Mouse (Mus musculus) hindbrain, embryonic 14.5 days (tissue): ENCODE results near the gene Tspan3. TPM values are rescaled to one million over a fixed set of nuclear protein-coding genes. Genes with fewer than 3 reads are reported as not detected.
A peak's percentile ranks its signal among the peaks of the same experiment; 100 is the strongest.

Experiments
- ATAC-seq: fragments of 200-750 bp; cut with Nextera tagmentation; 2 replicates; pipeline ENCODE4 v1.8.0; 2017; ENCODE audit warnings: moderate number of reproducible peaks, mild to moderate bottlenecking, moderate TSS enrichment, moderate library complexity; ENCODE audit not compliant: low FRiP score
- DNase-seq: peaks from one replicate; pipeline ENCODE4 v3.0.0-alpha.2; 2015; ENCODE audit warnings: low spot score
- H3K27ac ChIP-seq: fragments of 300-500 bp; sonication (generic); 2 replicates; pipeline ENCODE4 v1.5.1; 2014; ENCODE audit warnings: mild to moderate bottlenecking, moderate library complexity
- H3K27me3 ChIP-seq: fragments of 300-500 bp; sonication (generic); 2 replicates; pipeline ENCODE4 v1.6.1; 2014; ENCODE audit warnings: mild to moderate bottlenecking, low read length, mixed read lengths; ENCODE audit not compliant: control insufficient read depth, insufficient read depth
- H3K36me3 ChIP-seq: fragments of 300-500 bp; sonication (generic); replicated peaks from 2 replicates; pipeline ENCODE4 v1.6.1; 2014; ENCODE audit not compliant: control insufficient read depth, insufficient read depth
- H3K4me1 ChIP-seq: fragments of 300-500 bp; sonication (generic); replicated peaks from 2 replicates; pipeline ENCODE4 v1.6.1; 2014; ENCODE audit warnings: antibody characterized with exemption, low read length, mixed read lengths; ENCODE audit not compliant: control insufficient read depth, insufficient read depth
- H3K4me2 ChIP-seq: fragments of 300-500 bp; sonication (generic); replicated peaks from 2 replicates; pipeline ENCODE4 v1.6.1; 2014; ENCODE audit warnings: mild to moderate bottlenecking, moderate library complexity
- H3K4me3 ChIP-seq: fragments of 300-500 bp; sonication (generic); replicated peaks from 2 replicates; pipeline ENCODE4 v1.5.1; 2014; ENCODE audit warnings: mild to moderate bottlenecking, low read length
- H3K9ac ChIP-seq: fragments of 300-500 bp; sonication (generic); 2 replicates; pipeline ENCODE4 v1.6.1; 2014
- H3K9me3 ChIP-seq: fragments of 300-500 bp; sonication (generic); 2 replicates; pipeline ENCODE4 v1.6.1; 2016; ENCODE audit warnings: low read length; ENCODE audit not compliant: control insufficient read depth
- WGBS: fragments of 180-500 bp; shearing (Covaris S2); extraction: QIAGEN DNeasy Blood & Tissue Kit; methylation state at CpG from one replicate; pipeline ENCODE4 v1.1.7; 2014; 5-methylcytosine and 5-hydroxymethylcytosine counted together
- polyA plus RNA-seq: library from polyadenylated mRNA; unstranded; fragments of >200 nt; fragmentation: Nextera tagmentation; extraction: Ambion mirVana; gene quantifications from 2 replicates; pipeline ENCODE4 v1.2.1, GENCODE M21; 2014

Gene Tspan3
- polyA plus RNA-seq, 1 experiment from 2014 or later = 605 TPM

GRCm38 (mm10) chr9:56141776-56142175 lies 23.5 kb downstream of the Tspan3 start:
- ATAC-seq = no peak
- Histone ChIP-seq H3K4me3 (no peak overlapping the region), H3K4me2 (no peak overlapping the region), H3K27me3 (no peaks in the 10 kb centered on the region), H3K9me3 (no peaks in the 10 kb centered on the region), H3K27ac (no peak overlapping the region), H3K36me3 (peaks cover 76% of the 10 kb centered on the region), H3K4me1 (no peaks in the 10 kb centered on the region), H3K9ac (no peak overlapping the region)
- 91% methylated on average over 9 of the region's 9 CpGs for WGBS
- DNase-seq = no peak

DNA sequence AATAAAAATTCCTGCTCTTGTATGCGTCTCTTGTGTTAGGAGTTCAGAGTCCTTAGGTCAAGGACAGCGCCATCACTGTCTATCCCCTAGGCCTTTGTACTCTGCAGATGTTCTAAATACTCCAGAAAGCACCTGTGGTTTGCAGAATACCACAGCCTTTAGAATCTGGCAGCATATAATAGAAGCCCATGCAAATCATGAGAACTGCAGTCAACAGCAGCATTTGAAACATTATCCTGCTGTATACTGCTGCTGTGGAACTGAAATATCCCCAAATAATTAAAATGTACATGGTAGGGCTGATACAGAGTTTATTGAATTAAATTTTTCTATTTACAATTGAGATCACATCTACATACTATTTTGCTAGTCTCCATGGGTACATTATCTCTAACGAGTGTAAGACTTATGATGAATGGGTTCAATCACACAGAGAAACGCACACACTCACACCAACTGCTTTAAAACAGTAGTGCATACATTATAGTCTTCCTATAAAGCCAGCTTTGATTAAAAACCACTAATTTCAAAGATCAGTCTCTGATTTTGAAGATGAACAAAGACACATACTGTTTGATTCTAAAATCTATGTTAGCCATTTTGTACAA lies 29.6 kb downstream of the Tspan3 start:
- 80% methylated on average over 4 of the region's 4 CpGs for WGBS
- ATAC-seq = no peak
- DNase-seq = no peak

DNA sequence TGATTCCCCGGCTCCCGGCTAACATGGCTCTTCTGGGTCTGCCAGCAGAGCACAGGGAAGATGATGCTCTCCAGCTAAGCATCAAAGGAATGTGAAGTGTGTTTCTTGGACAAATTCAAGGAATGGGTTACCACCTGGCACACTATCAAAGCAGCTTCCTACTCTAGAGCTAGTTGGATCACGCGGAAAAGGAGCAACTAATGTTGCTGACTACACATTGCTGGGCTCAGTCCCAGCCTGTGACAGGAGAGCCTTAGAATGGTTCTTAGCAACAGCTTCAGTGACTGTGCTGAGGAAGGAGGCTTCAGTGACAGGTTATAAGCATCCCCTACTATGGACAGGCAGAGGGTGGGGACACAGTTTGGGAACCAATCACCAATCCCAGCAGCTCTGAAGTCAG lies 30.7 kb downstream of the Tspan3 start:
- ATAC-seq (no peak), DNase-seq (no peak)
- Histone ChIP-seq H3K9me3 (no peaks in the 10 kb centered on the region), H3K36me3 (peaks cover 74% of the 10 kb centered on the region), H3K4me1 (no peaks in the 10 kb centered on the region), H3K9ac (no peak overlapping the region), H3K27me3 (no peaks in the 10 kb centered on the region), H3K4me3 (no peak overlapping the region), H3K27ac (no peak overlapping the region), H3K4me2 (no peak overlapping the region)
- 87% methylated on average over 4 of the region's 4 CpGs for WGBS

More for the DNA sequence above, 29.6 kb downstream of the Tspan3 start:
- Histone ChIP-seq H3K9ac (no peak overlapping the region), H3K4me2 (no peak overlapping the region), H3K4me3 (no peak overlapping the region), H3K27me3 (no peaks in the 10 kb centered on the region), H3K36me3 (peaks cover 78% of the 10 kb centered on the region), H3K9me3 (no peaks in the 10 kb centered on the region), H3K4me1 (no peaks in the 10 kb centered on the region), H3K27ac (no peak overlapping the region)

DNA sequence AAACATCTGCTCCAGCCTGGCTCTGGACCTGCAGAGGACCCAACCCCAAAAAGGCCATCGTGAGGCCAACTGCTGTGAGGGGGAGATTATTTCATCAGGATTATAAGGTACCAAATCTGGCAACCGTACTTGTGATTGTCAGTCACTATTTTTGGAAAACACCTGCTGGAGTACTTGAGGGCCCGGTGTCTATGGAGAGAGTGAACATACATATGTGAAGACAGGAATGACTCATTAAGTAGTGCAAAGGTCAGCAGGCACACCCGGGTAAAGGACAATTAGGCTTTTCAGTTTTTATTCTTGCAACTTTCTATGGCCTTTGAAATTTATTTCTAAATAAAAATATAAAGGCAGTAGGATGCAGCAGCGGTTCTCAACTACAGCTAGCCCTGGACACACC lies 31.3 kb downstream of the Tspan3 start:
- DNase-seq = no peak
- peaks cover 75% of the 10 kb centered on the region for H3K36me3 ChIP-seq
- no peak overlapping the region for H3K4me3 ChIP-seq
- H3K4me2 ChIP-seq = no peak overlapping the region
- WGBS = 92% methylated on average over 5 of the region's 5 CpGs
- H3K4me1 ChIP-seq = no peaks in the 10 kb centered on the region
- H3K9ac ChIP-seq = no peak overlapping the region
- H3K9me3 ChIP-seq = no peaks in the 10 kb centered on the region
- no peak overlapping the region for H3K27ac ChIP-seq
- H3K27me3 ChIP-seq = no peaks in the 10 kb centered on the region
- no peak for ATAC-seq

DNA sequence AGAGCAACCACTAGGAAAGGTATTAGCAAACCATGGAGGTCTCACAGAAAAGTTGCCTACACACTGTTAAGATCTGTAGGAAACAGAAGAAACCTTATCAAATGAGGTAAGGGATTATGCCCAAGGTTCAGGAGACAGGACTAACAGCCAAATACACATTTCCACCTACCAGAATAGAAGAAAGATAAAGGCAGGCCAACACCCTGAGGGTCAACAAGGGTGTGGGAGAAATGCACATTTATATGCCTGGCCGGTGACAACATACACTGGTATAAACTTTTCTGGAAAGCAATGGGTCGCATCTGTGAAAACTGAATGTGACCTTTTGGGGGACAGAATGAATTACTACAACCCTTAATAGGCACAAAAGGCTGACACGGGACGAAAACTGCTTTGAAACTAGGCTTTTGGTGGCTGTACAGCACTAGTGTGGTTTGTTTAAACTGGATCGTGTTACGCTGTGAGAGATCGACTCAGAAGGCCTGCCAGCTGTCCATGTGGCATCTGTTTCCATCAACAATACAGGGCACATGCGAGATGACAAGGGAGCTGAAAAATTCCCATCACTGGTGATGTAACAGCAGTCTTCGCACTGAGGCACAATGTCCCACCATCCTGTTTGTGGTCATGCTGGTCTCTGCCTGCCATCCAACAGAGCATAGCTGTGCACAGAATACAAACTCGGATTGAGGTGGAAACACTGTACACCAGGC lies 33.3 kb downstream of the Tspan3 start:
- ATAC-seq = no peak
- H3K36me3 ChIP-seq = peaks cover 81% of the 10 kb centered on the region

GRCm38 (mm10) chr9:56130536-56130935 lies 34.7 kb downstream of the Tspan3 start:
- Histone ChIP-seq H3K27ac (peak overlapping the region; percentile 27; the same call in 1 of the 2 replicates), H3K4me1 (no peaks in the 10 kb centered on the region), H3K27me3 (no peaks in the 10 kb centered on the region), H3K36me3 (peaks cover 68% of the 10 kb centered on the region), H3K4me2 (no peak overlapping the region), H3K9me3 (no peaks in the 10 kb centered on the region), H3K4me3 (no peak overlapping the region), H3K9ac (no peak overlapping the region)
- no peak for ATAC-seq
- DNase-seq = no peak
- 74% methylated on average over 4 of the region's 4 CpGs for WGBS

More for the DNA sequence above, 33.3 kb downstream of the Tspan3 start:
- H3K9ac ChIP-seq = no peak overlapping the region
- H3K4me2 ChIP-seq = no peak overlapping the region
- no peak overlapping the region for H3K4me3 ChIP-seq
- no peak overlapping the region for H3K27ac ChIP-seq
- DNase-seq = no peak
- 78% methylated on average over 10 of the region's 10 CpGs for WGBS
- no peaks in the 10 kb centered on the region for H3K9me3 ChIP-seq
- no peaks in the 10 kb centered on the region for H3K27me3 ChIP-seq
- no peaks in the 10 kb centered on the region for H3K4me1 ChIP-seq

DNA sequence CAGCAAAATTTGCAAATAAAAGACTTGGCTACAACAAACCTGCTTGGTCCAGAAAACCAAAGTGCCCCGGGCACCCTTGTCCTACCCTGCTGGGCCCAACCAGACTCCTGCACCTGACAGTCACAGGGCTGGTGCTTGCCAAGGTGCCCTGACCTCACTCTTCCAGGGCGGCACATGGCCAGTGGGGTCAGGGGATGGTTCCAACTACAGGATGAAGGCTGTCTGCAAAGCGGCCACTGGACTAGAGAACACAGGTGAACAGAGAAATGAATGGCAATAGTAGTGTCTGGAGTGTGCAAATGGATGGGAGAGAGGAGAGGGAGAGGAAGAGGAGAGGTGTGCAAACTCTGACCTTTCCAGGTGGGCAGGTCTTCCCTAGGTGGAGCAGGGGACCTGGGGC lies 35.3 kb downstream of the Tspan3 start:
- peaks cover 63% of the 10 kb centered on the region for H3K36me3 ChIP-seq
- no peak overlapping the region for H3K4me3 ChIP-seq
- no peak for DNase-seq
- H3K9ac ChIP-seq = no peak overlapping the region
- no peaks in the 10 kb centered on the region for H3K9me3 ChIP-seq
- no peaks in the 10 kb centered on the region for H3K4me1 ChIP-seq
- no peak for ATAC-seq
- 92% methylated on average over 3 of the region's 3 CpGs for WGBS
- H3K27ac ChIP-seq = no peak overlapping the region
- no peak overlapping the region for H3K4me2 ChIP-seq
- no peaks in the 10 kb centered on the region for H3K27me3 ChIP-seq

GRCm38 (mm10) chr9:56128331-56128730 lies 36.9 kb downstream of the Tspan3 start:
- H3K9me3 ChIP-seq = no peaks in the 10 kb centered on the region
- H3K27me3 ChIP-seq = no peaks in the 10 kb centered on the region
- no peak overlapping the region for H3K4me3 ChIP-seq
- 88% methylated on average over 9 of the region's 9 CpGs for WGBS
- H3K4me2 ChIP-seq = no peak overlapping the region
- H3K9ac ChIP-seq = no peak overlapping the region
- no peaks in the 10 kb centered on the region for H3K4me1 ChIP-seq
- no peak for ATAC-seq
- no peak overlapping the region for H3K27ac ChIP-seq
- no peak for DNase-seq
- H3K36me3 ChIP-seq = peaks cover 47% of the 10 kb centered on the region

DNA sequence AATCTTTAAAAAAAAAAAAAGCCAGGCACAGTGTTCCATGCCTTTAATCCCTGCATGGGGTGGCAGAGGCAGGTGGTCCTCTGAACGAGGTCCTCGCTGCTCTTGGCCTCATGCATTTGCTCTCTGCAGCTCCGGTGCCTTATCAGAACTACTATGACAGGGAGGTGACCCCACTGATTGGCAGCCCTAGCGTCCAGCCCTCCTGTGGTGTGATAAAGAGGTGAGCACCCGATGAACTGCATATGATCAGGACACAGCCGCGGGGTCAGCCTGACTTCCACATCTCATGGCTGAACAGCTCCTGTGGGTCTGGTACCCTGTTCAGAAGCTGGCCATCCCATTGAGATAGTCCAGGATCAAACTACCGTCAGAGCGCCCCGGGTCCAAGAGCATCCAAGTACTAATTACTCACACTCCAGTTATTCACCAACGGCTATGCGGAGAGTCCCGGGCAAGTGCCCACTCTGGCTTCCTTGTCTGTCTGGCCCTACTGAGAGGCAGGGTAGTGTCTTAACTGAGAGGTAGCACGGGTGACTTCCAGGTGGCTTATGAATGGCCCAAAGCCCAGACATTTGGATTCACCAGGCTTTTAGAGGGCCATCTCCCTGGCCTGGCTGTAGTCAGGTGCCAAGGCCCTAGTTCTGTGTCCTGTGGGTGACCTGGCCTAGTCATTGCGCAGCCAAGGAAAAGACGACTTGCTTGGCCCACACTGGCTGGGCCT lies 38.7 kb downstream of the Tspan3 start:
- no peak overlapping the region for H3K4me3 ChIP-seq
- ATAC-seq (no peak), DNase-seq (no peak)
- H3K27ac ChIP-seq = no peak overlapping the region
- peaks cover 31% of the 10 kb centered on the region for H3K36me3 ChIP-seq
- H3K4me2 ChIP-seq = no peak overlapping the region
- no peaks in the 10 kb centered on the region for H3K9me3 ChIP-seq
- no peaks in the 10 kb centered on the region for H3K4me1 ChIP-seq
- WGBS = 84% methylated on average over 16 of the region's 16 CpGs
- H3K9ac ChIP-seq = no peak overlapping the region
- H3K27me3 ChIP-seq = no peaks in the 10 kb centered on the region
